8 mouse cellular contexts compared by ENCODE assay signal in genomic region chr9:7829531-7830528, GRCm38 (mm10). TPM values are rescaled to one million over a fixed set of nuclear protein-coding genes. Genes with fewer than 3 reads are reported as not detected.
DNase-seq lines count a peak whose midpoint lies in the region; ATAC-seq and TF ChIP-seq lines count a peak whose summit lies in the region.

No protein-coding gene starts in this region.

- no peaks in the 10 kb centered on the region for H3K27me3 ChIP-seq in hindbrain, embryonic 14.5 days (ENCODE audit: control insufficient read depth, insufficient read depth, low read length)
- H3K27me3 ChIP-seq in hindbrain, embryonic 10.5 days (ENCODE audit: insufficient read depth, poor library complexity, severe bottlenecking): no peaks in the 10 kb centered on the region
- no peaks in the 10 kb centered on the region for H3K27me3 ChIP-seq in CH12.LX (replicated peaks)
- no peaks in the 10 kb centered on the region for H3K27me3 ChIP-seq in liver, embryonic 15.5 days

- TF ChIP-seq CTCF in CH12.LX (conservative IDR thresholded peaks at IDR 0.05 in 1 of 2, IDR thresholded peaks at IDR 0.05 in 1 of 2; ENCODE audit: low read depth in 2 of 2, low read length in 2 of 2): no peak

- H3K9me3 ChIP-seq in hindbrain, embryonic 14.5 days (ENCODE audit: control insufficient read depth, low read length): no peaks in the 10 kb centered on the region
- no peaks in the 10 kb centered on the region for H3K9me3 ChIP-seq in hindbrain, embryonic 10.5 days
- H3K9me3 ChIP-seq in CH12.LX (replicated peaks; ENCODE audit: low read length): no peaks in the 10 kb centered on the region
- no peaks in the 10 kb centered on the region for H3K9me3 ChIP-seq in liver, embryonic 15.5 days (replicated peaks)

- no peak for TF ChIP-seq EP300 in CH12.LX (IDR thresholded peaks at IDR 0.05; ENCODE audit: low read length)

- peak overlapping the region; percentile 41 for H3K4me2 ChIP-seq in hindbrain, embryonic 14.5 days (replicated peaks)
- H3K4me2 ChIP-seq in CH12.LX (ENCODE audit: insufficient read depth, low read depth, poor library complexity, severe bottlenecking): peak overlapping the region; percentile 88
- peak overlapping the region; percentile 59 for H3K4me2 ChIP-seq in liver, embryonic 15.5 days

- no peak for ATAC-seq in hindbrain, embryonic 14.5 days (ENCODE audit: low FRiP score)
- peak; percentile 95 for ATAC-seq in liver, embryonic 15.5 days (ENCODE audit: insufficient read depth)

- dilution Hi-C loops in CH12.LX (cut with MboI; ENCODE audit: extremely low pct_ligation_motif_present, extremely low pct_unique_long_range_greater_than_20kb, low sequenced_read_pairs): no loop called here

- H3K4me1 ChIP-seq in hindbrain, embryonic 14.5 days (replicated peaks; ENCODE audit: control insufficient read depth, insufficient read depth, low read length): peaks cover 43% of the 10 kb centered on the region
- peaks cover 28% of the 10 kb centered on the region for H3K4me1 ChIP-seq in hindbrain, embryonic 10.5 days (replicated peaks)
- peaks cover 10 to 34% of the 10 kb centered on the region in 2 experiments for H3K4me1 ChIP-seq in CH12.LX (ENCODE audit: control insufficient read depth in 1 of 2, insufficient read depth in 2 of 2)
- peaks cover 70% of the 10 kb centered on the region for H3K4me1 ChIP-seq in liver, embryonic 15.5 days (replicated peaks)

- intact Hi-C loops in left cerebral cortex, postnatal 14 days (cut with DNase I): no loop called here
- intact Hi-C loops in left cerebral cortex, postnatal 4 days (cut with DNase I): no loop called here

- H3K79me2 ChIP-seq in CH12.LX (replicated peaks; ENCODE audit: control insufficient read depth, extremely low read depth, insufficient read depth, poor library complexity, severe bottlenecking): peaks cover 88% of the 10 kb centered on the region

- TF ChIP-seq POLR2A in CH12.LX (IDR thresholded peaks at IDR 0.05; ENCODE audit: low read depth, low read length): no peak

- TF ChIP-seq RAD21 in CH12.LX (IDR thresholded peaks at IDR 0.05; ENCODE audit: low read depth, low read length): no peak

- H3K27ac ChIP-seq in hindbrain, embryonic 14.5 days: no peak overlapping the region
- H3K27ac ChIP-seq in hindbrain, embryonic 10.5 days: no peak overlapping the region
- H3K27ac ChIP-seq in CH12.LX (ENCODE audit: insufficient read depth, low read depth): peak overlapping the region; percentile 46
- peak overlapping the region; percentile 83 for H3K27ac ChIP-seq in liver, embryonic 15.5 days (replicated peaks)

- H3K9ac ChIP-seq in hindbrain, embryonic 14.5 days: no peak overlapping the region
- peak overlapping the region; percentile 99 for H3K9ac ChIP-seq in CH12.LX (ENCODE audit: insufficient read depth, low read depth)
- peak overlapping the region; percentile 53; the same call in 1 of the 2 replicates for H3K9ac ChIP-seq in liver, embryonic 15.5 days

- no peak overlapping the region for H3K4me3 ChIP-seq in hindbrain, embryonic 14.5 days (replicated peaks; ENCODE audit: low read length)
- no peak overlapping the region for H3K4me3 ChIP-seq in hindbrain, embryonic 10.5 days
- H3K4me3 ChIP-seq in CH12.LX (replicated peaks in 1 of 3; ENCODE audit: low read depth in 2 of 3, low read length in 2 of 3, poor library complexity in 1 of 3): peak overlapping the region; percentile 57 to 88 (median 57)
- peak overlapping the region; percentile 22 for H3K4me3 ChIP-seq in liver, embryonic 15.5 days (replicated peaks)

- peaks cover 21% of the 10 kb centered on the region for H3K36me3 ChIP-seq in hindbrain, embryonic 14.5 days (replicated peaks; ENCODE audit: control insufficient read depth, insufficient read depth)
- H3K36me3 ChIP-seq in hindbrain, embryonic 10.5 days: peaks cover 56% of the 10 kb centered on the region
- H3K36me3 ChIP-seq in CH12.LX (replicated peaks in 1 of 2; ENCODE audit: control insufficient read depth in 1 of 2, insufficient read depth in 1 of 2, low read length in 1 of 2): peaks cover 11 to 33% of the 10 kb centered on the region in 2 experiments
- H3K36me3 ChIP-seq in liver, embryonic 15.5 days (replicated peaks): peaks cover 25% of the 10 kb centered on the region

- in situ Hi-C loops in CH12.LX (cut with MboI; ENCODE audit: low pct_ligation_motif_present, low pct_unique_long_range_greater_than_20kb, low sequenced_read_pairs): loop anchor here (5.0 to 10.0 kb wide), 2 partner anchors 58 to 65 kb away; no protein-coding TSS in a partner anchor

- WGBS in hindbrain, embryonic 14.5 days: 86% methylated on average over 9 of the region's 9 CpGs
- WGBS in hindbrain, embryonic 10.5 days: 87% methylated on average over 9 of the region's 9 CpGs
- WGBS in liver, embryonic 15.5 days (ENCODE audit: insufficient replicate concordance): 29% methylated on average over 9 of the region's 9 CpGs

- DNase-seq in hindbrain, embryonic 14.5 days (ENCODE audit: low spot score): no peak
- no peak for DNase-seq in hindbrain, embryonic 10.5 days (ENCODE audit: low spot score)
- DNase-seq in CH12.LX (ENCODE audit: extremely low read depth): no peak
- peak; percentile 27 for DNase-seq in heart, adult 8-10 months (ENCODE audit: low spot score)
- DNase-seq in embryo, embryonic 11 days: no peak
- no peak for DNase-seq in left cerebral cortex, postnatal 14 days (ENCODE audit: low spot score in 2 of 2)
- no peak for DNase-seq in left cerebral cortex, postnatal 4 days

TF ChIP-seq in CH12.LX, 34 proteins besides CTCF, POLR2A, EP300 and RAD21:
- TF ChIP-seq USF1 (IDR thresholded peaks at IDR 0.05; ENCODE audit: low read depth, low read length) (no peak), PAX5 (IDR thresholded peaks at IDR 0.05; ENCODE audit: low read length) (no peak), SIN3A (IDR thresholded peaks at IDR 0.05; ENCODE audit: low read length) (peak; percentile 61; the same call in 1 of the 2 replicates), HCFC1 (IDR thresholded peaks at IDR 0.05; ENCODE audit: low read depth, low read length) (no peak), KAT2A (IDR thresholded peaks at IDR 0.05; ENCODE audit: insufficient replicate concordance, low read length) (no peak), CHD1 (IDR thresholded peaks at IDR 0.05; ENCODE audit: low read depth, low read length) (peak; percentile 77), USF2 (conservative IDR thresholded peaks at IDR 0.05; ENCODE audit: low read depth, low read length) (no peak), MEF2A (IDR thresholded peaks at IDR 0.05; ENCODE audit: borderline replicate concordance, low read depth, low read length) (no peak)
TF ChIP-seq in CH12.LX: peak in this region for 2.

RNA-seq across cellular contexts. Expression of gene Birc2, which starts 7.0 kb away (rescaled TPM):
- 47.7 and 48.9 TPM in 2 replicates for polyA plus RNA-seq in hindbrain, embryonic 14.5 days (2014; fragmentation: Nextera tagmentation; extraction: Ambion mirVana)
- polyA plus RNA-seq in hindbrain, embryonic 10.5 days (2016; fragmentation: Nextera tagmentation; extraction: Ambion mirVana): 26.6 and 34.6 TPM in 2 replicates
- total RNA-seq in CH12.LX (2012; rRNA removed) (59.6 and 94.7 TPM in 2 replicates), CH12.LX (2014; rRNA removed) (134 and 158 TPM in 2 replicates)
- 41.3 and 43.4 TPM in 2 replicates for polyA plus RNA-seq in CH12.LX (2012; ENCODE audit: insufficient read length, low read depth)
- 10 to 100 TPM; 22.5 to 26.4 (median 25.4) TPM for total RNA-seq in heart, adult 8-10 months (2022)
- 12.9 and 13.0 TPM in 2 replicates for polyA plus RNA-seq in liver, embryonic 15.5 days (2015; fragmentation: Nextera tagmentation; extraction: Ambion mirVana)
- total RNA-seq in left cerebral cortex, postnatal 14 days (2021): 10 to 100 TPM; 31.1 to 34.3 TPM
- 10 to 100 TPM; 28.1 to 30.5 TPM for total RNA-seq in left cerebral cortex, postnatal 4 days (2021)

RNA-seq across cellular contexts. Expression of gene Birc3, which starts 43.2 kb away (rescaled TPM):
- 1.7 and 2.7 TPM in 2 replicates for polyA plus RNA-seq in hindbrain, embryonic 14.5 days (2014; fragmentation: Nextera tagmentation; extraction: Ambion mirVana)
- 3.3 and 3.8 TPM in 2 replicates for polyA plus RNA-seq in hindbrain, embryonic 10.5 days (2016; fragmentation: Nextera tagmentation; extraction: Ambion mirVana)
- total RNA-seq in CH12.LX (2012; rRNA removed): 51.1 and 67.9 TPM in 2 replicates
- 75.6 and 80.0 TPM in 2 replicates for total RNA-seq in CH12.LX (2014; rRNA removed)
- polyA plus RNA-seq in CH12.LX (2012; ENCODE audit: insufficient read length, low read depth): 67.8 and 73.2 TPM in 2 replicates
- total RNA-seq in heart, adult 8-10 months (2022): 10 to 100 TPM in 3 of 4 experiments, 1 to 10 TPM in 1; 8.0 to 11.3 (median 10.9) TPM
- 7.0 and 7.1 TPM in 2 replicates for polyA plus RNA-seq in liver, embryonic 15.5 days (2015; fragmentation: Nextera tagmentation; extraction: Ambion mirVana)
- total RNA-seq in left cerebral cortex, postnatal 14 days (2021): 1 to 10 TPM in 1 of 2 experiments, under 1 TPM in 1; 0.93 to 5.5 TPM
- total RNA-seq in left cerebral cortex, postnatal 4 days (2021): 1 to 10 TPM; 1.8 to 3.4 TPM

Comparison
In these comparisons a context has a peak if more than half of its experiments do, and no peak if none do; other contexts are left out.
1. H3K27ac ChIP-seq: peak in CH12.LX (single experiment) and liver, embryonic 15.5 days (single experiment); none in hindbrain, embryonic 14.5 days (single experiment) and hindbrain, embryonic 10.5 days (single experiment).
2. H3K4me3 ChIP-seq: peak in CH12.LX (3 of 3) and liver, embryonic 15.5 days (single experiment); none in hindbrain, embryonic 14.5 days (single experiment) and hindbrain, embryonic 10.5 days (single experiment).
3. RNA of gene Birc3, which starts 43.2 kb away (total RNA-seq): 51.1 to 80.0 TPM in CH12.LX; 8.0 to 11.3 TPM in heart, adult 8-10 months, 0.93 to 5.5 TPM in left cerebral cortex, postnatal 14 days and 1.8 to 3.4 TPM in left cerebral cortex, postnatal 4 days; every median in the first group is over 4 times any median in the second.
4. Peak in every context shown above with its lines, with median percentiles within 50 percentile points of each other: H3K4me2 ChIP-seq.